ENCODE assay signal across 20 mouse cellular contexts in the genomic region with DNA sequence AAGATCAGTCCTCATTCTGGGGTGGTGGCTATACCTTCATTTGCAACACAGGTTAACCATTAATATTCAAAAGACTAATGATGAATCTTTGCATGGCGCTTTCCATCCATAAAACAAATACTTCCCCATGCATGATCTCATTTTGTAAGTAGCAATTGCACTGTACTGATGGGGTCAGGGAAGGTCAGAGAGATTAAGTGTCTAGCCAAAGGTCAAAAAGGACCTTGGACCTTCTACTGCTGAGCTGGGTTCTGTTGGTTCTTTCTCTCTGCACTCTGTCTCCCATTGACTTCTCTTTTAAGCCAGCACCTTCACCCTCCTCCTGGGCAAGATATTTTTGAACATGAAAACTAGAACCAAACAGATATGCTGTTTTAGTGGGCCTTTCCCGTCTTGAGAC.
DNase-seq lines count a peak whose midpoint lies in the region; ATAC-seq and TF ChIP-seq lines count a peak whose summit lies in the region.
"Had no signal": no experiment of that assay in that cellular context is flagged by ENCODE, and none has a peak within 500 bp of the region (broad histone marks: within the 10 kb centered on the region; RNA-seq: fewer than 3 reads in every experiment).

No protein-coding gene starts in this region.

- H3K4me1 ChIP-seq in kidney, adult 2 months (ENCODE audit: control insufficient read depth, insufficient read depth, low read length), result no peaks in the 10 kb centered on the region
- H3K4me1 ChIP-seq in thymus, adult 2 months (replicated peaks; ENCODE audit: control insufficient read depth, insufficient read depth, low read length), result peaks cover 25% of the 10 kb centered on the region
- H3K4me1 ChIP-seq: forebrain, embryonic 13.5 days; hindbrain, embryonic 15.5 days had no signal

- no peak for TF ChIP-seq POLR2A in kidney, adult 2 months (IDR thresholded peaks at IDR 0.05; ENCODE audit: low read depth, low read length)
- no peak for TF ChIP-seq POLR2A in thymus, adult 2 months (IDR thresholded peaks at IDR 0.05; ENCODE audit: control insufficient read depth, extremely low read depth, insufficient read depth, low read length, poor library complexity)

- no peaks in the 10 kb centered on the region for H3K36me3 ChIP-seq in kidney, adult 2 months (ENCODE audit: control insufficient read depth, insufficient read depth, low read length)
- no peaks in the 10 kb centered on the region for H3K36me3 ChIP-seq in thymus, adult 2 months (ENCODE audit: control insufficient read depth, insufficient read depth, low read length)
- H3K36me3 ChIP-seq: embryonic facial prominence, embryonic 10.5 days; G1E; heart, embryonic 12.5 days; hindbrain, embryonic 15.5 days had no signal

- H3K27ac ChIP-seq in gastrocnemius, adult 2 months, result peak overlapping the region; percentile 92
- no peak overlapping the region for H3K27ac ChIP-seq in kidney, adult 2 months (ENCODE audit: insufficient read depth, low read depth, low read length)
- H3K27ac ChIP-seq in thymus, adult 2 months (ENCODE audit: control insufficient read depth, insufficient read depth, low read length), result 0 out of 2 replicates have a peak overlapping the region, but pooled peaks have one; percentile 22
- H3K27ac ChIP-seq: embryonic facial prominence, embryonic 10.5 days; forebrain, embryonic 13.5 days; hindbrain, embryonic 15.5 days had no signal

- no peak for TF ChIP-seq CTCF in gastrocnemius, adult 2 months (IDR thresholded peaks at IDR 0.05)
- TF ChIP-seq CTCF in kidney, adult 2 months (conservative IDR thresholded peaks at IDR 0.05; ENCODE audit: insufficient read depth, insufficient read length, low read depth, low read length), result no peak
- no peak for TF ChIP-seq CTCF in thymus, adult 2 months (IDR thresholded peaks at IDR 0.05; ENCODE audit: borderline replicate concordance, control insufficient read depth, extremely low read depth, insufficient read depth, low read length, poor library complexity)

- no peak for ATAC-seq in megakaryocyte, adult 5-6 weeks (ENCODE audit: poor library complexity, severe bottlenecking)
- ATAC-seq: forebrain, embryonic 13.5 days; forebrain, postnatal 0 days had no signal

- H3K27me3 ChIP-seq in kidney, adult 2 months (replicated peaks; ENCODE audit: control insufficient read depth, insufficient read depth, low read length), result no peaks in the 10 kb centered on the region
- H3K27me3 ChIP-seq in thymus, adult 2 months (ENCODE audit: control insufficient read depth, insufficient read depth, low read length), result no peaks in the 10 kb centered on the region
- H3K27me3 ChIP-seq: forebrain, embryonic 13.5 days; hindbrain, embryonic 15.5 days had no signal

- intact Hi-C loops in gastrocnemius, adult 2 months (cut with DNase I), result loop anchor here (2.0 to 10.0 kb wide), 3 partner anchors 76 to 414 kb away; no protein-coding TSS in a partner anchor
- intact Hi-C loops in left cerebral cortex, postnatal 10 days (cut with DNase I), result no loop called here

- 90% methylated on average over 2 of the region's 2 CpGs for WGBS in kidney, adult 2 months
- WGBS in thymus, adult 2 months, result 67% methylated on average over 2 of the region's 2 CpGs

- no peak overlapping the region for H3K4me3 ChIP-seq in gastrocnemius, adult 2 months
- no peak overlapping the region for H3K4me3 ChIP-seq in kidney, adult 2 months (ENCODE audit: insufficient read depth, low read depth, low read length)
- no peak overlapping the region for H3K4me3 ChIP-seq in thymus, adult 2 months (ENCODE audit: control insufficient read depth, insufficient read depth, low read length)
- H3K4me3 ChIP-seq: embryonic facial prominence, embryonic 10.5 days; forebrain, embryonic 13.5 days; heart, embryonic 12.5 days; hindbrain, embryonic 15.5 days had no signal

- DNase-seq in gastrocnemius, adult 2 months, result no peak
- no peak for DNase-seq in gastrocnemius, postnatal 4 days (ENCODE audit: low spot score in 2 of 2)
- DNase-seq in kidney, adult 2 months, result peak; percentile 28
- DNase-seq in kidney, postnatal 25 days, result no peak
- DNase-seq in thymus, adult 2 months, result no peak
- no peak for DNase-seq in thymus, postnatal 36 days
- no peak for DNase-seq in left cerebral cortex, postnatal 10 days (ENCODE audit: extremely low spot score in 1 of 2, low spot score in 2 of 2)
- DNase-seq: adrenal gland, postnatal 10 days; cerebellum, adult 18-20 months; cerebellum, adult 9-11 months; cerebellum, postnatal 36 days; forebrain, postnatal 0 days; heart, adult 18-20 months; heart, postnatal 36 days had no signal
